Mouse (Mus musculus) midbrain, embryonic 12.5 days (tissue): Measurements from ENCODE around the gene Mdn1. TPM values are rescaled to one million over a fixed set of nuclear protein-coding genes. Genes with fewer than 3 reads are reported as not detected.

ENCODE experiments used
- ATAC-seq: fragments of 200-750 bp; cut with Nextera tagmentation; 2 replicates; pipeline ENCODE4 v1.8.0; 2017; ENCODE audit warnings: low read depth, moderate TSS enrichment, moderate library complexity; ENCODE audit not compliant: low FRiP score
- H3K27ac ChIP-seq: fragments of 300-500 bp; sonication (generic); replicated peaks from 2 replicates; pipeline ENCODE4 v1.5.1; 2016; ENCODE audit warnings: mild to moderate bottlenecking
- H3K27me3 ChIP-seq: fragments of 300-500 bp; sonication (generic); 2 replicates; pipeline ENCODE4 v1.6.1; 2016; ENCODE audit warnings: mild to moderate bottlenecking
- H3K36me3 ChIP-seq: fragments of 300-500 bp; sonication (generic); 2 replicates; pipeline ENCODE4 v1.6.1; 2016
- H3K4me1 ChIP-seq: fragments of 300-500 bp; sonication (generic); 2 replicates; pipeline ENCODE4 v1.6.1; 2016
- H3K4me2 ChIP-seq: fragments of 300-500 bp; sonication (generic); replicated peaks from 2 replicates; pipeline ENCODE4 v1.6.1; 2016; ENCODE audit warnings: mild to moderate bottlenecking, moderate library complexity
- H3K4me3 ChIP-seq: fragments of 300-500 bp; sonication (generic); 2 replicates; pipeline ENCODE4 v1.5.1; 2016; ENCODE audit warnings: mild to moderate bottlenecking
- H3K9ac ChIP-seq: fragments of 300-500 bp; sonication (generic); replicated peaks from 2 replicates; pipeline ENCODE4 v1.6.1; 2016; ENCODE audit warnings: mild to moderate bottlenecking, moderate library complexity
- H3K9me3 ChIP-seq: fragments of 300-500 bp; sonication (generic); 2 replicates; pipeline ENCODE4 v1.6.1; 2016; ENCODE audit warnings: mild to moderate bottlenecking
- WGBS: fragments of 180-500 bp; shearing (Covaris S2); methylation state at CpG from one replicate; pipeline ENCODE4 v1.1.7; 2016; 5-methylcytosine and 5-hydroxymethylcytosine counted together
- polyA plus RNA-seq: library from polyadenylated mRNA; unstranded; fragments of >200 nt; fragmentation: Nextera tagmentation; extraction: Ambion mirVana; gene quantifications from 2 replicates; pipeline ENCODE4 v1.2.1, GENCODE M21; 2016

Mdn1 gene
- polyA plus RNA-seq: 16.5 and 17.0 TPM in 2 replicates

DNA sequence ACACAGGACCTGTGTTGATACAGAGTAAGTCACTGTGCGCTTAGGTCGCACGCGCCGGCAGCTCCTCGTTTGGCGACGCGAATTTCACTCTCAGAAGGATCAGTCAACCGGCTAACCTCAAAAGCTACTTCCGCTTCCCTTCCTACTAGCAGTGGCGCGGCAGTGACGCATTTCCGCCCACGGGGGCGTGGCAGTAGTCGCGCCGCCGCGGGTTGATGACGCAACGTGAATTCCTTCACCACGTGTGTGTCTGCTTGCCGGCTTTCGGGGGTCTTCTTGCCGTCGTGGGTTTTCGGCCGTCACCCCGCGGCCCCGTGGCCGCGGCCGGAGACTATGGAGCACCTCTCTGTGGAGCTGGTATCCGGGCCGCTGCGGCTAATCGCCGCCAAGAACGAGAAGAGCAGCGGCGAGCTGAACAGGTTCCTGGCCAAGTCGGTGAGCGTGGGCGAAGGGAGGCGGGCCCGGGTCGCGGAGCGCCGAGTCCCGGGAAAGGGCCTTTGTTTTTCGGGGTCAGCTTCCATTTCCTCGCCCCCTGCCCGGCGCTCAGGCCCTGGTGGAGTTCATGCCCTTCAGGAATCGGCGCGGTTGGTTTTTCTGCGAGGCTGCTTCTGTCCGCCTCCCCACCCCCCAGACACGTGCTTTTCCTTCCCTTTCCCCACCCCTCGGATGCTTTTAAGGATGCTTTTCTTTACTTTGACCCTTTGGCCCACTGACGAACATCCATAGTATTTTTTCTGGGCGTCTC is at the start of gene Mdn1:
Gene Mdn1, plus strand, starts transcription at position 202 of the 745 bp plus-strand sequence.
- Histone ChIP-seq H3K9ac (peak within 1 kb of the TSS; percentile 75), H3K36me3 (peaks cover 11% of the 10 kb centered on the region), H3K9me3 (no peaks in the 10 kb centered on the region), H3K4me1 (peaks cover 8% of the 10 kb centered on the region), H3K27me3 (no peaks in the 10 kb centered on the region), H3K27ac (peak within 1 kb of the TSS; percentile 74), H3K4me2 (peak within 1 kb of the TSS; percentile 83), H3K4me3 (peak within 1 kb of the TSS; percentile 95)
- peak; percentile 95 for ATAC-seq
- under 1% methylated on average over 62 of the region's 68 CpGs for WGBS

DNA sequence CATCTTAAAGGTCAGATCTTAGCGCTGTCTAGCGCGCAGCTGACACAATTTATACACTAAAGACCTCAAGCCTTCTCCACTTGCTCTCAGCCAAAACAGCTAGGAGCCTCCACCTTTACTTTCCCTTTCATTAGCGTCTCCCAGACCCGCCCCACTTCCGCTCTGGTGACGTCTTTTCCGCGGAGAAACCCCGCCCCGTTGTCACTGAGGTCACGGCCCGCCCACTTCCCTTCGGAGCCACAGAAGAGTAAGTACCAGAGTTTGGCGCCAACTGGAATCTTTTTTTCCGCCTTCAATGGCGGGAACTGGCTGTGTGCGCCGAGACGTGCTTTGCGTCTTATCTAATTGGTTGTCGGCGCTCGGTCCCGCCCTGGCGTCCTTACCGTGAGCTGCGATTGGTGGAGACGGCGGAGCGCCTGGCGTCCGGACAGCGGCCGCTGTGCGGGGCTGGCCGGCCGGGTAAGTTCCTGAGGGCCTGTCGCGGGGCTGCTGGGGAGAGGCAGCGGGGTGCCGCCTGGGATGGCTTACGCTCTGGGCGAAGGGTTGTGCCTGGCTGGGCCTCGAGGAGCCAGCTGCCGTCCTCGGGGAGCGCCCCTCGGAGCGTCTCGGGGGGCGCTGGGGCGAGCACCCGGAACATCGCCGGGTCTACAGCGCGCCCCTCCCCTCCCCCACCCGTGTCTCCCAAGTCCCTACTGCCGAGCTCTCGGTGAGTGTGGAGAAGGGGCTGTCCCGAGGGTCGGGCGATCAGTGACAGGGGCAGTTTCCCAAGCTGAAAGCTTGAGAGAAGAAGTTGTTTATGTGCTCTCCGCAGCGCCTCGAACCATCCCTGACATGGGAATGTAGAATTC is 41.7 kb upstream of the Mdn1 start, which contains the start of gene Casp8ap2:
Gene Casp8ap2, plus strand, starts transcription at position 418 of the 848 bp plus-strand sequence.
- WGBS: under 1% methylated on average over 61 of the region's 67 CpGs
- H3K27me3 ChIP-seq: no peaks in the 10 kb centered on the region
- peaks cover 23% of the 10 kb centered on the region for H3K4me1 ChIP-seq
- peak within 1 kb of the TSS; percentile 80 for H3K27ac ChIP-seq
- H3K4me3 ChIP-seq: peak within 1 kb of the TSS; percentile 88
- no peaks in the 10 kb centered on the region for H3K36me3 ChIP-seq
- peak within 1 kb of the TSS; percentile 83 for H3K9ac ChIP-seq
- peak within 1 kb of the TSS; percentile 77 for H3K4me2 ChIP-seq
- H3K9me3 ChIP-seq: no peaks in the 10 kb centered on the region
- peak; percentile 100 for ATAC-seq

DNA sequence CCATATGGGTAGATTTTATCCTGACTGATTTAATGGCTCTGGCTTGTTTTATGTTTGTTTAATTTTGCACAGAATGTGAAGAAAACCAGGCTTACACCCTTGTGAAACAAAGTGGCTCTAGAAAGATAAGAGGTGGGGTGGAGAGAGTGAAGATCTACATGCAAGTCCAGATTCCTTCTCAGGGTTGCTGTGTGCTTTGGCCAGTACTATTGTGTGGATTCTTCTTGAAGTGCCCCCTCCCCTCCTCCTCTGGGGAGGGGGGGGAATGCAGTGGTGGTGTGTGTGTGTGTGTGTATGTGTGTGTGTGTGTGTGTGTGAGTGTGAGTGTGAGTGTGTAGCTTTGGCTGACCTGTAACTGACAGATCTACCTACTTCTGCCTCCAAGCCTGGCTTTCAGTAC is 35.3 kb upstream of the Mdn1 start:
- Histone ChIP-seq H3K4me3 (no peak overlapping the region), H3K36me3 (peaks cover 6% of the 10 kb centered on the region; the same call in 1 of the 2 replicates), H3K9me3 (no peaks in the 10 kb centered on the region), H3K27me3 (no peaks in the 10 kb centered on the region), H3K9ac (no peak overlapping the region), H3K27ac (no peak overlapping the region), H3K4me1 (peaks cover 13% of the 10 kb centered on the region), H3K4me2 (no peak overlapping the region)
- ATAC-seq: no peak

DNA sequence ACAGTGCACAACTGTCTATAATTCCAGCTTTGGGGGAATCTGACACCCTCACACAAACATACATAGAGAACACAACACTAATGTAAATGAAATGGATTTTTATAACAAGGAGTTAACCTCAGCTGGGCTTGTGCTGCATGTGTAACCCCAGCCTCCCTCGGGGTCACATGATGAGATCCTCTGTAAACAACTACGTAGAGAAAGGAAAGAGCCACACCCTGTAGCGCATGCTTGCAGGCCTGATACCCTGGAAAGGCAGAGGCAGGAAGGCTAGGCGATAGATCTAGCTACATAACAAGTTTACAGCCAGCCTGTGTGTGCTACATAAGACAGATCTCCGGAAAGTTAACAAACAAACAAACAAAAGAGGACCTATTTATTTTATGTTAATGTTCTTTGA is 5.2 kb upstream of the Mdn1 start:
- Histone ChIP-seq H3K4me2 (no peak overlapping the region), H3K9ac (no peak overlapping the region), H3K27me3 (no peaks in the 10 kb centered on the region), H3K4me3 (no peak overlapping the region), H3K36me3 (peaks cover 35% of the 10 kb centered on the region), H3K27ac (no peak overlapping the region), H3K4me1 (no peaks in the 10 kb centered on the region), H3K9me3 (no peaks in the 10 kb centered on the region)
- ATAC-seq: no peak
- 87% methylated on average over 5 of the region's 5 CpGs for WGBS

- peak overlapping the region; percentile 74 for H3K27ac ChIP-seq
- 55% methylated on average over 11 of the region's 11 CpGs for WGBS
Observed at GRCm38 (mm10) chr4:32656146-32656904, 594 bp upstream of the Mdn1 start.

GRCm38 (mm10) chr4:32665843-32666242 is 8.9 kb downstream of the Mdn1 start:
- H3K9ac ChIP-seq: no peak overlapping the region
- no peak for ATAC-seq
- no peak overlapping the region for H3K27ac ChIP-seq
- no peaks in the 10 kb centered on the region for H3K27me3 ChIP-seq
- H3K4me3 ChIP-seq: no peak overlapping the region
- H3K36me3 ChIP-seq: peaks cover 66% of the 10 kb centered on the region
- WGBS: 90% methylated on average over 4 of the region's 4 CpGs
- H3K4me1 ChIP-seq: no peaks in the 10 kb centered on the region
- H3K4me2 ChIP-seq: no peak overlapping the region
- no peaks in the 10 kb centered on the region for H3K9me3 ChIP-seq

More at GRCm38 (mm10) chr4:32656146-32656904, 594 bp upstream of the Mdn1 start:
- Histone ChIP-seq H3K9ac (peak overlapping the region; percentile 46), H3K4me2 (peak overlapping the region; percentile 83), H3K36me3 (peaks cover 11% of the 10 kb centered on the region), H3K27me3 (no peaks in the 10 kb centered on the region), H3K4me3 (peak overlapping the region; percentile 95), H3K4me1 (peaks cover 8% of the 10 kb centered on the region), H3K9me3 (no peaks in the 10 kb centered on the region)
- ATAC-seq: peak; percentile 55

- Histone ChIP-seq H3K9me3 (no peaks in the 10 kb centered on the region), H3K9ac (no peak overlapping the region), H3K4me2 (no peak overlapping the region), H3K4me1 (no peaks in the 10 kb centered on the region), H3K27me3 (no peaks in the 10 kb centered on the region), H3K4me3 (no peak overlapping the region), H3K27ac (no peak overlapping the region), H3K36me3 (peaks cover 80% of the 10 kb centered on the region)
- WGBS: 86% methylated on average over 1 of the region's 1 CpGs
- no peak for ATAC-seq
Observed at GRCm38 (mm10) chr4:32668291-32668690, 11.4 kb downstream of the Mdn1 start.

DNA sequence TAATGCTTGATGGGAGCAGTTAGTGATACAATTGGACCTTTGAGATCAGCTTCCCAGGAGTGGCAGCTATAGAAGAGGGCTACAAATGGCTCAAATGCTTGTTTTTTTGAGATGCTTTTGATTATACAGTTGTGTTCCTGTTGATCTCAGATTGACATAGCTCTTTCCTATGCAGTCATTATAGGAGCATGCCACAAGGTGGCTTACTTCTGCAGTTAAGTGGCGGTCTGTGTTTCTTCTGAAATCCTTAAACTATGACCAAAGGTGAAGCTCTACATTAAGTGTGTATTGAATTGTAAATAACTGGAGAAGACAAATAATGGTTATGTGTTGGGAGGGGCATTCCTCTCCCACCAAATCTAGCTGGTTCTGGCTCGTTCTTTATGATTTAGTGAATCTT is 12.9 kb downstream of the Mdn1 start:
- Histone ChIP-seq H3K27me3 (no peaks in the 10 kb centered on the region), H3K4me2 (no peak overlapping the region), H3K27ac (no peak overlapping the region), H3K4me3 (no peak overlapping the region), H3K4me1 (no peaks in the 10 kb centered on the region), H3K9ac (no peak overlapping the region), H3K36me3 (peaks cover 76% of the 10 kb centered on the region), H3K9me3 (no peaks in the 10 kb centered on the region)
- WGBS: 87% methylated on average over 2 of the region's 2 CpGs
- no peak for ATAC-seq

- Histone ChIP-seq H3K36me3 (peaks cover 82% of the 10 kb centered on the region), H3K4me2 (no peak overlapping the region), H3K27ac (no peak overlapping the region), H3K27me3 (no peaks in the 10 kb centered on the region), H3K9ac (no peak overlapping the region), H3K4me3 (no peak overlapping the region), H3K9me3 (no peaks in the 10 kb centered on the region), H3K4me1 (no peaks in the 10 kb centered on the region)
- ATAC-seq: no peak
- 94% methylated on average over 2 of the region's 2 CpGs for WGBS
Observed at GRCm38 (mm10) chr4:32674025-32674424, 17.1 kb downstream of the Mdn1 start.

DNA sequence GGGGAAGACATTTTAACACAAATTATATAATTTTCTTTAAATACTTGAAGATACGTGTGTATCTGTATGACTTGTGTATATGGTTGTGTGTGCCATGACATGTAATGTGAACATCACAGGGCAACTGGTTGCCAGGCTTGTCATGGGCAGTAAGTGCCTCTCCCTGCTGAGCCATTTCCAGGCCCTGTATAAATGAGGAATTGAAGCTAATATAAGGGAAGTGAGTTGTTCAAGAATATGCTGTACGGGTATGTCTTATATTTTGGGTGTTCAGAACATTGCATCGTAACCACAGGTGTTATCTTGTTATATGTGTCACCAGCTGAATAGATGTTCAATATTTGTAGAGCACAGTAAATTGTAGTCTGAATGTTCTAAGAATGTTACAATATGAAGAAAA is 20.6 kb downstream of the Mdn1 start:
- Histone ChIP-seq H3K27ac (no peak overlapping the region), H3K27me3 (no peaks in the 10 kb centered on the region), H3K4me1 (no peaks in the 10 kb centered on the region), H3K9me3 (no peaks in the 10 kb centered on the region), H3K4me2 (no peak overlapping the region), H3K9ac (no peak overlapping the region), H3K36me3 (peaks cover 81% of the 10 kb centered on the region), H3K4me3 (no peak overlapping the region)
- ATAC-seq: no peak
- whole genome bisulfite sequencing: 95% methylated on average over 3 of the region's 3 CpGs

DNA sequence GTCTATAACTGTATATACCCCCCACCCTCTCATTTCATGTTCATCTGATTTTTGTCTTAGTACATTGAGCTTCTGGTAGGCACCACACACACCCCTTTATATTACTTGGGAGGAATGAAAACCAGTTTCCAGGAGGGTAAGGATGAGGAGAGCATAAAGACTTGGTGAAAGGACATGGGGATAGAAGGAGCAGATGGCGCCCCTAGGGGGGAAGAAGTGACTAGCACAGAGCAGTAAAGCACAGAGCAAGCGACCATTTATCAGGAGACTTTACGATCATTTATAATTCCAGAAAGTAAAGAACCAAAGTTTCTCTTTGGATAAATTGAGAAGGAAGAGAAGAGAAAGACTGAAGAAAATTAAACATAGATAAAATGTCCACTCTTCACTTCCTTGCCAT is 23.9 kb downstream of the Mdn1 start:
- H3K9ac ChIP-seq: no peak overlapping the region
- ATAC-seq: no peak
- no peak overlapping the region for H3K4me3 ChIP-seq
- H3K4me2 ChIP-seq: no peak overlapping the region
- H3K9me3 ChIP-seq: no peaks in the 10 kb centered on the region
- H3K27ac ChIP-seq: no peak overlapping the region
- WGBS: 78% methylated on average over 3 of the region's 3 CpGs
- H3K27me3 ChIP-seq: no peaks in the 10 kb centered on the region
- no peaks in the 10 kb centered on the region for H3K4me1 ChIP-seq
- peaks cover 84% of the 10 kb centered on the region for H3K36me3 ChIP-seq
